25 mouse cellular contexts compared by ENCODE assay signal in genomic region chr11:98265891-98266290, GRCm38 (mm10).
A peak's percentile ranks its signal among the peaks of the same experiment; 100 is the strongest.
DNase-seq lines count a peak whose midpoint lies in the region; ATAC-seq and TF ChIP-seq lines count a peak whose summit lies in the region.
"Had no signal": no experiment of that assay in that cellular context is flagged by ENCODE, and none has a peak within 500 bp of the region (broad histone marks: within the 10 kb centered on the region; RNA-seq: fewer than 3 reads in every experiment).

No protein-coding gene starts in this region.

- 59% methylated on average over 5 of the region's 5 CpGs for WGBS in hindbrain, embryonic 13.5 days
- 77% methylated on average over 5 of the region's 5 CpGs for WGBS in hindbrain, embryonic 10.5 days
- 28% methylated on average over 5 of the region's 5 CpGs for WGBS in forebrain, postnatal 0 days

- H3K27ac ChIP-seq in hindbrain, embryonic 13.5 days: peak overlapping the region; percentile 76
- no peak overlapping the region for H3K27ac ChIP-seq in hindbrain, embryonic 10.5 days
- peak overlapping the region; percentile 36; the same call in 1 of the 2 replicates for H3K27ac ChIP-seq in forebrain, postnatal 0 days (ENCODE audit: low read depth, low read length)
- H3K27ac ChIP-seq: embryonic facial prominence, embryonic 10.5 days; gastrocnemius, adult 2 months; intestine, embryonic 15.5 days; limb, embryonic 13.5 days; liver, embryonic 13.5 days; lung, embryonic 15.5 days; midbrain, embryonic 10.5 days; stomach, embryonic 15.5 days had no signal

- H3K9me3 ChIP-seq in hindbrain, embryonic 13.5 days: no peaks in the 10 kb centered on the region
- no peaks in the 10 kb centered on the region for H3K9me3 ChIP-seq in hindbrain, embryonic 10.5 days
- H3K9me3 ChIP-seq in forebrain, postnatal 0 days (ENCODE audit: low read length): no peaks in the 10 kb centered on the region
- H3K9me3 ChIP-seq: embryonic facial prominence, embryonic 10.5 days; heart, embryonic 12.5 days; intestine, embryonic 15.5 days; limb, embryonic 13.5 days; liver, embryonic 13.5 days; lung, embryonic 15.5 days; midbrain, embryonic 10.5 days; stomach, embryonic 15.5 days had no signal

- no peak for DNase-seq in hindbrain, embryonic 10.5 days (ENCODE audit: low spot score)
- peak; percentile 32 for DNase-seq in MN1 (ENCODE audit: low spot score)
- peak; percentile 22 for DNase-seq in brain, adult 2 months (ENCODE audit: low read depth, low spot score)
- no peak for DNase-seq in forebrain, postnatal 0 days
- DNase-seq in kidney, postnatal 36 days: no peak
- DNase-seq in kidney, postnatal 4 days: no peak
- no peak for DNase-seq in spleen, adult 18-20 months
- DNase-seq: adrenal gland, adult 8-10 months; cerebellum, adult 18-20 months; gastrocnemius, adult 2 months; heart, postnatal 36 days; kidney, adult 9 months; kidney, postnatal 25 days; liver, embryonic 13.5 days; lung, postnatal 4 days; thymus, adult 18-20 months had no signal

- H3K27me3 ChIP-seq in hindbrain, embryonic 13.5 days: no peaks in the 10 kb centered on the region
- H3K27me3 ChIP-seq in hindbrain, embryonic 10.5 days (ENCODE audit: insufficient read depth, poor library complexity, severe bottlenecking): no peaks in the 10 kb centered on the region
- no peaks in the 10 kb centered on the region for H3K27me3 ChIP-seq in forebrain, postnatal 0 days (ENCODE audit: insufficient read depth, low read length)
- H3K27me3 ChIP-seq: heart, embryonic 12.5 days; intestine, embryonic 15.5 days; limb, embryonic 13.5 days; liver, embryonic 13.5 days; lung, embryonic 15.5 days; Patski; stomach, embryonic 15.5 days had no signal

- no peak overlapping the region for H3K4me2 ChIP-seq in hindbrain, embryonic 13.5 days
- no peak overlapping the region for H3K4me2 ChIP-seq in forebrain, postnatal 0 days (ENCODE audit: low read depth)
- H3K4me2 ChIP-seq: heart, embryonic 12.5 days; intestine, embryonic 15.5 days; limb, embryonic 13.5 days; liver, embryonic 13.5 days; lung, embryonic 15.5 days; stomach, embryonic 15.5 days had no signal

- H3K9ac ChIP-seq in hindbrain, embryonic 13.5 days: peak overlapping the region; percentile 49
- H3K9ac ChIP-seq in forebrain, postnatal 0 days: no peak overlapping the region
- H3K9ac ChIP-seq: intestine, embryonic 15.5 days; liver, embryonic 13.5 days; lung, embryonic 15.5 days; stomach, embryonic 15.5 days had no signal

- H3K4me3 ChIP-seq in hindbrain, embryonic 13.5 days: no peak overlapping the region
- no peak overlapping the region for H3K4me3 ChIP-seq in hindbrain, embryonic 10.5 days
- no peak overlapping the region for H3K4me3 ChIP-seq in forebrain, postnatal 0 days (ENCODE audit: low read depth, low read length)
- H3K4me3 ChIP-seq: embryonic facial prominence, embryonic 10.5 days; gastrocnemius, adult 2 months; heart, embryonic 12.5 days; intestine, embryonic 15.5 days; limb, embryonic 13.5 days; liver, embryonic 13.5 days; lung, embryonic 15.5 days; midbrain, embryonic 10.5 days; stomach, embryonic 15.5 days had no signal

- no peak for TF ChIP-seq CTCF in forebrain, postnatal 0 days (IDR thresholded peaks at IDR 0.05; ENCODE audit: low read depth)

- H3K36me3 ChIP-seq in hindbrain, embryonic 13.5 days: peaks cover 37% of the 10 kb centered on the region
- peaks cover 67% of the 10 kb centered on the region for H3K36me3 ChIP-seq in hindbrain, embryonic 10.5 days
- H3K36me3 ChIP-seq in forebrain, postnatal 0 days (ENCODE audit: insufficient read depth): peaks cover 32% of the 10 kb centered on the region

- no peak; the same call in 1 of the 2 replicates for ATAC-seq in hindbrain, embryonic 13.5 days (ENCODE audit: low FRiP score)
- peak; percentile 29; the same call in 1 of the 2 replicates for ATAC-seq in forebrain, postnatal 0 days
- ATAC-seq: intestine, embryonic 15.5 days; Patski had no signal

- peaks cover 28% of the 10 kb centered on the region for H3K4me1 ChIP-seq in hindbrain, embryonic 13.5 days (replicated peaks)
- no peaks in the 10 kb centered on the region for H3K4me1 ChIP-seq in hindbrain, embryonic 10.5 days (replicated peaks)
- no peaks in the 10 kb centered on the region; the same call in 1 of the 2 replicates for H3K4me1 ChIP-seq in forebrain, postnatal 0 days (ENCODE audit: insufficient read depth)
- H3K4me1 ChIP-seq: embryonic facial prominence, embryonic 10.5 days; intestine, embryonic 15.5 days; liver, embryonic 13.5 days; lung, embryonic 15.5 days; midbrain, embryonic 10.5 days; stomach, embryonic 15.5 days had no signal

Comparison
In these comparisons a context has a peak if more than half of its experiments do, and no peak if none do; other contexts are left out.
1. DNase-seq: peak in MN1 (single experiment) and brain, adult 2 months (single experiment); none in hindbrain, embryonic 10.5 days (single experiment), forebrain, postnatal 0 days (single experiment), kidney, postnatal 36 days (0 of 2), kidney, postnatal 4 days (0 of 2) and spleen, adult 18-20 months (0 of 2).